Mouse (Mus musculus) erythroblast, embryonic 14.5 days (primary cell): ENCODE data around the gene Wapl.

Experiments
- GATA1 ChIP-seq: IDR thresholded peaks from 2 replicates; pipeline ENCODE4 v1.6.1; 2012; ENCODE audit warnings: low read length, inconsistent platforms, mixed read lengths
- TAL1 ChIP-seq: IDR thresholded peaks from 3 replicates; pipeline ENCODE4 v1.6.1; 2012; ENCODE audit warnings: low read length, inconsistent platforms, mixed read lengths

GRCm38 (mm10) chr14:34769567-34770158 lies 95.9 kb downstream of the Wapl start:
- TF ChIP-seq GATA1 (no peak), TAL1 (no peak)
